Mouse (Mus musculus) G1E (cell line): ENCODE measurements around the gene Utp11.

Experiments
- CTCF ChIP-seq: IDR thresholded peaks from 2 replicates; pipeline ENCODE4 v1.5.1; 2012; ENCODE audit warnings: low read depth, low read length, inconsistent platforms, mixed read lengths
- GATA1 ChIP-seq: IDR thresholded peaks from 2 replicates; pipeline ENCODE4 v1.6.1; 2012; ENCODE audit warnings: borderline replicate concordance, low read length, inconsistent platforms, mixed read lengths
- POLR2AphosphoS5 ChIP-seq: IDR thresholded peaks from 2 replicates; pipeline ENCODE4 v1.6.1; 2012; ENCODE audit warnings: low read depth, low read length, inconsistent platforms; ENCODE audit not compliant: insufficient replicate concordance

GRCm38 (mm10) chr4:124719101-124719500, 25.7 kb upstream of the Utp11 start:
- TF ChIP-seq CTCF (no peak), GATA1 (no peak), POLR2AphosphoS5 (no peak)
